Mouse (Mus musculus) liver, embryonic 14.5 days (tissue): ENCODE data around the gene Cmtr1.

ENCODE experiments used
- CTCF ChIP-seq: IDR thresholded peaks from 2 replicates; pipeline ENCODE4 v1.5.1; 2016; ENCODE audit warnings: antibody characterized with exemption, low read depth, control low read depth
- EP300 ChIP-seq: IDR thresholded peaks from 2 replicates; pipeline ENCODE4 v1.6.1; 2016; ENCODE audit warnings: antibody characterized with exemption, low read depth

- TF ChIP-seq EP300 = no peak
- TF ChIP-seq CTCF = no peak
Observed at GRCm38 (mm10) chr17:29725027-29725620, 64.7 kb downstream of the Cmtr1 start.
